Mouse (Mus musculus): Measurements from ENCODE around the gene Eps15. TPM values are rescaled to one million over a fixed set of nuclear protein-coding genes. Genes with fewer than 3 reads are reported as not detected.

Eps15 gene
- polyA plus RNA-seq, 1 experiment from 2014 or later: 46.0 TPM

DNA sequence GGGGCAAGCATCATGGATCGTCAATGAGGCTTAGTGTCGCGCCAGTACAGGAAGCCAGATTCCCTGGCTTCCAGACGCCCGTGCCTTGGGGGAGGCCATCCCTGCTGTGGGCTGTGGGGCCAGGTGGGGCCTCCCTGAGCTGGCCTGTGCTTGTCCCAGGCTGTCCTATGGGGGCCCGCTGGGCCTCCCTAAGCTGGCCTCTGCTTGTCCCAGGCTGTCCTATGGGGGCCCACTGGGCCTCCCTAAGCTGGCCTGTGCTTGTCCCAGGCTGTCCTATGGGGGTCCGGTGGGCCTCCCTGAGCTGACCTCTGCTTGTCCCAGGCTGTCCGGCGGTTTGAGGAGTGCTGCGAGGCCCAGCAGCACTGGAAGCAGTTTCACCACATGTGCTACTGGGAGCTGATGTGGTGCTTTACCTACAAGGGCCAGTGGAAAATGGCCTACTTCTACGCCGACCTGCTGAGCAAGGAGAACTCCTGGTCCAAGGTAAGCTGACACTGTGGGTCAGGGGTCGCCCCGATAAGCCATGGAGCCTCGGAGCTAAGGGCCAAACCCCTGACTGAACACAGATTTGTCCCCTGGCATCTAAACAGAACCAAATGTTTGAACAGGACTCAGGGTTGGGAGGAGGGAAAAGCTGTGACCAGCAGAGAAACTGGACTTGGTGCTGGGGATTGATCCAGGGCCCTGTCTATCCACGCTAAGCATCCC is 152.8 kb downstream of the Eps15 start:
- ATAC-seq: no peak

DNA sequence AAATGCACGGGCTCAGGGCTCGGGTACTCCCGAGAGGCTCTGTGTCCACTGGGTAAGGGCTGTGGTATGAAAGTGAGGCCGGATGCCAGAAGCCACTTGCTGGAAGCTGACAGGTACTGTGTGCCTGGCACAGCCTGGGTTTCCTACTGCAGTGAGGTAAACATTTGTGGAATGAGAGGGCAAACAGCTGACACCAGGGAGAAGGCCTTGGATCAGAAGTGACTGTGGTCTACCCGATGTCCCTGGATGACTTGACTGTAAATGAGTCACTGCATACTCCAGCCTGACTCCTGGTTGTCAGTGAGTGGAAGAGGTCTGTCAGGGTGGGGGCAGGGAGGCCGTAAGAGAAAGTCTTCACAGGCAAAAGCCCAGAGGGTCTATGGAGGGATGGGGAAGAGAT is 153.6 kb downstream of the Eps15 start:
- WGBS: 84% methylated on average over 6 of the region's 6 CpGs
- no peaks in the 10 kb centered on the region for H3K27me3 ChIP-seq (replicated peaks; ENCODE audit: control insufficient read depth, insufficient read depth, low read length)
- no peak for ATAC-seq
- no peaks in the 10 kb centered on the region for H3K4me1 ChIP-seq (replicated peaks; ENCODE audit: control insufficient read depth, insufficient read depth, low read length)
- H3K9ac ChIP-seq (replicated peaks; ENCODE audit: low read depth, low read length): no peak overlapping the region
- H3K36me3 ChIP-seq (ENCODE audit: control insufficient read depth, insufficient read depth): no peaks in the 10 kb centered on the region
- no peak overlapping the region for H3K4me3 ChIP-seq (replicated peaks; ENCODE audit: low read length)
- no peak overlapping the region for H3K4me2 ChIP-seq (ENCODE audit: low read length)
- H3K9me3 ChIP-seq (ENCODE audit: control insufficient read depth, low read length): no peaks in the 10 kb centered on the region
- no peak overlapping the region for H3K27ac ChIP-seq (ENCODE audit: low read length)

More for the DNA sequence above, 152.8 kb downstream of the Eps15 start:
- H3K9me3 ChIP-seq (ENCODE audit: control insufficient read depth, low read length): no peaks in the 10 kb centered on the region
- no peaks in the 10 kb centered on the region for H3K36me3 ChIP-seq (ENCODE audit: control insufficient read depth, insufficient read depth)
- no peak overlapping the region for H3K4me2 ChIP-seq (ENCODE audit: low read length)
- no peaks in the 10 kb centered on the region for H3K27me3 ChIP-seq (replicated peaks; ENCODE audit: control insufficient read depth, insufficient read depth, low read length)
- H3K4me3 ChIP-seq (replicated peaks; ENCODE audit: low read length): no peak overlapping the region
- 79% methylated on average over 16 of the region's 16 CpGs for WGBS
- no peak overlapping the region for H3K27ac ChIP-seq (ENCODE audit: low read length)
- H3K9ac ChIP-seq (replicated peaks; ENCODE audit: low read depth, low read length): no peak overlapping the region
- H3K4me1 ChIP-seq (replicated peaks; ENCODE audit: control insufficient read depth, insufficient read depth, low read length): no peaks in the 10 kb centered on the region

DNA sequence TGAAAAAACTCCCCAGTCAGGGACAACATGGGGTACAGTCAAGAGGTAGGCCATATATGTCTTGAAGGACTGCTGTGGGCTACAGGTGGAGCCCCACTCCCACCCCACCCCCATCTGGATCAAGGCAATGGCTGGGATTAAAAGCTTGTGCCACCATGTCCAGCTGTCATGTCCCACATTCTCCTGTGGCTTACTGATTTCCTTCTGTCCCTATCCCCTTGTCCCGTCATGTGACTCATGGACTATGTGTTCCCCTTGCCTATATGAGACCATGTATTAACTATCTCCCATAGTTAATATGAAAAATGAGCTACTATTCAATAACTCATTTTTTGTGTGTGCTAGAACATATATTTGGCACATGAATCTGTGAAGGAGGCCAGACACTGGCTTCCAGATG is 154.2 kb downstream of the Eps15 start:
- WGBS: 90% methylated on average over 1 of the region's 1 CpGs
- Histone ChIP-seq H3K27ac (ENCODE audit: low read length) (no peak overlapping the region), H3K27me3 (replicated peaks; ENCODE audit: control insufficient read depth, insufficient read depth, low read length) (no peaks in the 10 kb centered on the region), H3K4me2 (ENCODE audit: low read length) (no peak overlapping the region), H3K36me3 (ENCODE audit: control insufficient read depth, insufficient read depth) (no peaks in the 10 kb centered on the region), H3K9ac (replicated peaks; ENCODE audit: low read depth, low read length) (no peak overlapping the region), H3K4me1 (replicated peaks; ENCODE audit: control insufficient read depth, insufficient read depth, low read length) (no peaks in the 10 kb centered on the region), H3K9me3 (ENCODE audit: control insufficient read depth, low read length) (no peaks in the 10 kb centered on the region), H3K4me3 (replicated peaks; ENCODE audit: low read length) (no peak overlapping the region)
- no peak for ATAC-seq

Other genes with a start within 250 kb of the Eps15 start
- 76.9 and 86.5 TPM in 2 replicates for gene Osbpl9, start 78.0 kb upstream of the Eps15 start, polyA plus RNA-seq (2015; fragmentation: Nextera tagmentation; extraction: Ambion mirVana)
- gene Calr4, start 45.8 kb upstream of the Eps15 start, polyA plus RNA-seq (2015; fragmentation: Nextera tagmentation; extraction: Ambion mirVana): 0.44 and 0.51 TPM in 2 replicates
- gene Ttc39a, start 126.4 kb downstream of the Eps15 start, polyA plus RNA-seq (2015; fragmentation: Nextera tagmentation; extraction: Ambion mirVana): 0.45 and 0.91 TPM in 2 replicates
- gene Rnf11, start 204.5 kb downstream of the Eps15 start, polyA plus RNA-seq (2015; fragmentation: Nextera tagmentation; extraction: Ambion mirVana): 53.2 and 65.6 TPM in 2 replicates